Mouse (Mus musculus): Measurements from ENCODE around the gene Sema4d.

Gene Sema4d

DNA sequence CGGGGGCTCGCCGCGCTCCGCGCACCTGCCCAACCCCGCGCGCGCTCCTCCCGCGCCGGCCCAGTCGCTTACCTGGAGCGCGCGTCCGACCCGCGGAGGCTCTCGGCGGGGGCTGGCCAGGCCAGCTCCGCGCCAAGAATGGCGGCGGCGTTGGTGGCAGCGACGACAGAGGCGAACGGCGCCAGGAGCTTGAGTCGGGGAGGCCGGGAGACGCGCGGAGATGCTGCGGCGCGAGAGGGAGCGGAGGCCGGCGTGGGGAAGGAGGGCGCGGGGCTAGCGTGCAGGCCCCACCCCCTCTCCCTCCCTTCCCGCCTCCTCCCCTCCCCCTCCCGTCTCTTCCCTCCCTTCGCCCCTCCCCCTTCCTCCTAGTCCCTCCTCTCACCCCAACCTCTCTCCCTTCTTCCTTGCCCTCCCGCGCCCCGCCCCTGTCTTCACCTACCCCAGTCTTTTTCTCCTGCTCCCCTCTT lies at the start of gene Sema4d:
Sema4d (minus strand) TSS at position 323 of the 467 bp plus-strand sequence.
- in situ Hi-C loops (cut with MboI; ENCODE audit: low sequenced_read_pairs): no loop called here

GRCm38 (mm10) chr13:51843298-51843697 lies 49.8 kb upstream of the Sema4d start:
- in situ Hi-C loops (cut with MboI; ENCODE audit: low sequenced_read_pairs): loop anchor here (5.0 kb wide), 1 partner anchor 384 kb away; no protein-coding TSS in a partner anchor

DNA sequence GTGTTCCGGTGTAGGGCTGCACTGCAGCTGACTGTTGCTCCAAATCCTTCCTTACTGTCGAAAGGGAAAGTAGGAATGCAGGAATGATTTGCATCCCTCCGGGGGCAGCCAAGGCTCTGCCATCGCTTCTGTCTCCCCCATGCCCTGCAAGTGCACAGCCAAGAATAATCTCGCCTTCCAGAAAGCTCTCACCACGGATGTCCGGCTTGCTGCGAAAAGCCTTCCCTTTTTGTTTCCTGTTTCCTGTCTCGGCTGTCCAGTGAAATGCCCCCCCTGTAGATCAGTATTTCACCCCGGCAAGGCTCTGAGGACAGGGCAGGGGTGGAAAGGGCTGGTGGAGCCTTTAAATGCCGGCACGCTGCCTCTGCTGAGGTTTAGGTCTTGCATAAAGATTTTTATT lies 49.2 kb upstream of the Sema4d start:
- in situ Hi-C loops (cut with MboI; ENCODE audit: low sequenced_read_pairs): loop anchor here (5.0 kb wide), 1 partner anchor 385 kb away; no protein-coding TSS in a partner anchor

GRCm38 (mm10) chr13:51842191-51842590 lies 48.6 kb upstream of the Sema4d start:
- in situ Hi-C loops (cut with MboI; ENCODE audit: low sequenced_read_pairs): loop anchor here (5.0 kb wide), 1 partner anchor 385 kb away; no protein-coding TSS in a partner anchor

- in situ Hi-C loops (cut with MboI; ENCODE audit: low sequenced_read_pairs): loop anchor here (5.0 kb wide), 1 partner anchor 386 kb away; no protein-coding TSS in a partner anchor
These were observed 48.1 kb upstream of the Sema4d start for GRCm38 (mm10) chr13:51841541-51842115.

DNA sequence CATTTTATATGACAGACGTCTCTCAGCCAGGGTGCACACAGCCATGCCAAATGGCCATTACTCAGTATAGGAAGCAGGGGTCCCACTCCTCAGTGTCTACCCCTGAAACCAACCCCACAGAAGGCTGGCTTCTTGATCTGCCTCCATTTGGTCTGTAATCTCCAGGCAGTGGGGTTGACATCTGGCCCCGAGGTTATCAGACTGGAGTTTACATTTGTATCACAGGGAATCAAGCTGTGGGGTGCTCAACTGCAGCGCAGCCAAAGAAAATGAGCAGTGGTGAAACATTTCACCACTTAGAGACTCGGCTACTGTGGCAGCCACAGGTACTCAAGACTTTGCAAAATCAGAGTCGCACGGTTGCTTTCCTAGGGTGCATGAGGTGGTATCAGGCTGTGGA lies 47.2 kb upstream of the Sema4d start:
- in situ Hi-C loops (cut with MboI; ENCODE audit: low sequenced_read_pairs): loop anchor here (5.0 kb wide), 1 partner anchor 387 kb away; no protein-coding TSS in a partner anchor

DNA sequence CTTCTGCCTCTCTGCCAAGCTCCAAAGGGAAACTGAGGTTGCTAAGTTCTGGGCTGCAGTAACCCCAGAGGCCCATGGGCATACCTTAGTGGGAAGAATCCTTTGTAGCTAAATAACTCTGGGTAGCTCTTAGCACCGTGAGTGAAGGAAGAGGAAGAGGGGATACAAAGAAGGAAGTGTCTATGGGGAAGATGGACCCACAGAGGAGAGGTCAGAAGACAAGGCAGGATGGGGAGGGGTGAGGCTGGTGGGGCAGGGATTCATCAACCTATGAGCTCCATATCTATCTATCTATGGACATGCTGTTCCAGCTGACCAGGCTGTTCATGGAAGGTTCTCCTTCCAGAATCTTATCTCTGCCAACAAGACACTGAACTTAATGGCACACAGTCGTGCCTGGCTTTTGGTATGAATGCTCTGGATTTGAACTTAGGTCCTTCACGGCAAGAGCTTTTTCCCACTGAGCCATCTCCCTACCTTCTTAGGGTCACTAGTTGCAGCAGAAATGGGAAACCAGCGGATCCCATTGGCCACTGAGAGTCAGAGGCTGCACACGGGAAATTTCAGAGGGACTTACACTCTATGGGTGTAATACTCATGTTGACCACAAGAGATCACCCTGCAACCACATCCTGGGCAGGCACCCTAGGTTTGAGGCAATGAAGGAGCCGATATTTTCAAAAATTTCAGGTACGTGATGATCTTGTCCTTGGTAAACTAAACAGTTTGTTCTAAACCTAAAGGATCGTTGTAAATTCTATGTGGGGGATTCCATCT lies 45.9 kb upstream of the Sema4d start:
- in situ Hi-C loops (cut with MboI; ENCODE audit: low sequenced_read_pairs): loop anchor here (5.0 to 10.0 kb wide), 2 partner anchors 388 to 785 kb away; no protein-coding TSS in a partner anchor

DNA sequence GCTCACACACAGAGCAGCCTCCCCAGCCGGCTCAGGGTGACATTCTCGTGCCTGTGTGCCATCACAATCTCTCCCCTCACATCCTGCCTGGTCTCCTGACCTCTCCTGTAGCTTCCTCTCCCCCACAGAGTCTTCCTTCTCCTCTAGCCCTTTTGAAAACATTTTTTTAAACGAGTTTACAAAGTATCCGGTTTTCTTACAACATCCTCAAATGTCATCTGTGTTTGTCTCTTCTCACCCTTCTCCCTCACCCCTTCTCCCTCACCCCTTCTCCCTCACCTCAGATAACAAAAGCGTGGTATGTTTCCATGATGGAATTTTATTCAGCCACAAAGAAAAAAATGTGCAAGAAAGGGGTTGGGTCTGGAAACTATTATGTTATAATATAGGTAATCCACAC lies 43.9 kb upstream of the Sema4d start:
- in situ Hi-C loops (cut with MboI; ENCODE audit: low sequenced_read_pairs): loop anchor here (10.0 kb wide), 1 partner anchor 787 kb away; no protein-coding TSS in a partner anchor

- in situ Hi-C loops (cut with MboI; ENCODE audit: low sequenced_read_pairs): loop anchor here (10.0 kb wide), 1 partner anchor 790 kb away; no protein-coding TSS in a partner anchor
These were observed 41.7 kb upstream of the Sema4d start for GRCm38 (mm10) chr13:51835208-51835607.

GRCm38 (mm10) chr13:51834520-51834919 lies 41.0 kb upstream of the Sema4d start:
- in situ Hi-C loops (cut with MboI; ENCODE audit: low sequenced_read_pairs): loop anchor here (10.0 kb wide), 1 partner anchor 790 kb away; no protein-coding TSS in a partner anchor

GRCm38 (mm10) chr13:51834024-51834423 lies 40.5 kb upstream of the Sema4d start:
- in situ Hi-C loops (cut with MboI; ENCODE audit: low sequenced_read_pairs): loop anchor here (10.0 kb wide), 1 partner anchor 791 kb away; no protein-coding TSS in a partner anchor

DNA sequence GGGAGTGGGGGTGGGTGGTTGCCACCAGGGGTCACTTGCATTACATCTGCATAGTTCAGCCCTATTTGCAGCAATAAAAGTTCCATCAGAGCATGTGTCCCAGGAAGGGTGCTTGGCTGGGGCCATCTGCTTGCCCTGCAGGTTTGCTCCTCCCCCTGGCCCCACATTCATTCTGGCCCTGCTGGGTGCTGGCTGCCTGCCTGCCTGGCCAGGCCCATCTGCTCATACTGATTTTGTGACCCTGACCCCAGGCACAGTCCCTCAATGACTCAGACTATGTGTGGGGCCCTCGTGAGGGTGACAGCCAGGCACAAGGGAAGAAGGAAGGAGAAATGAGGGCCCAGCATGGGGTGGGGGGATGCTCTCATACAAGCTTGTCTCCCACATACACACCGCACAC lies 40.1 kb upstream of the Sema4d start:
- in situ Hi-C loops (cut with MboI; ENCODE audit: low sequenced_read_pairs): loop anchor here (10.0 kb wide), 1 partner anchor 791 kb away; no protein-coding TSS in a partner anchor

DNA sequence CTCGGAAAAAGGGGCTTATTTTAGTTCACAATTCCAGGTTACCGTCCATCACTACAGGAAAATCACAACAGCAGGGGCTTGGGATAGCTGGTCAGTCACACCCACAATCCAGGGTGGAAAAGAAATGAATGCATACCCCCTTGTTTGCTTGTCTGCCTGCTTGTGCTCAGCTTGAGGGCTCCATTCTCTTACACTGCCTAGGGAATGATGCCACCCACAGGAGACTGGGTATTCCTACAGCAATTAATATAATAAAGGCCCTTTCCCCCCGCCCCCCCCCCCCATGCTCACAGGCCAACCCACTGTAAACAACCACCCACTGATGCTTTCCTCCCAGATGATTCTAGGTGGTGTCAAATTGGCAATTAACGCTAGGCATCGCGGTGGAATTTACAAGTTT lies 38.9 kb upstream of the Sema4d start:
- in situ Hi-C loops (cut with MboI; ENCODE audit: low sequenced_read_pairs): loop anchor here (10.0 kb wide), 1 partner anchor 792 kb away; no protein-coding TSS in a partner anchor

- in situ Hi-C loops (cut with MboI; ENCODE audit: low sequenced_read_pairs): loop anchor here (10.0 kb wide), 1 partner anchor 794 kb away; no protein-coding TSS in a partner anchor
These were observed 37.4 kb upstream of the Sema4d start for GRCm38 (mm10) chr13:51830744-51831450.

DNA sequence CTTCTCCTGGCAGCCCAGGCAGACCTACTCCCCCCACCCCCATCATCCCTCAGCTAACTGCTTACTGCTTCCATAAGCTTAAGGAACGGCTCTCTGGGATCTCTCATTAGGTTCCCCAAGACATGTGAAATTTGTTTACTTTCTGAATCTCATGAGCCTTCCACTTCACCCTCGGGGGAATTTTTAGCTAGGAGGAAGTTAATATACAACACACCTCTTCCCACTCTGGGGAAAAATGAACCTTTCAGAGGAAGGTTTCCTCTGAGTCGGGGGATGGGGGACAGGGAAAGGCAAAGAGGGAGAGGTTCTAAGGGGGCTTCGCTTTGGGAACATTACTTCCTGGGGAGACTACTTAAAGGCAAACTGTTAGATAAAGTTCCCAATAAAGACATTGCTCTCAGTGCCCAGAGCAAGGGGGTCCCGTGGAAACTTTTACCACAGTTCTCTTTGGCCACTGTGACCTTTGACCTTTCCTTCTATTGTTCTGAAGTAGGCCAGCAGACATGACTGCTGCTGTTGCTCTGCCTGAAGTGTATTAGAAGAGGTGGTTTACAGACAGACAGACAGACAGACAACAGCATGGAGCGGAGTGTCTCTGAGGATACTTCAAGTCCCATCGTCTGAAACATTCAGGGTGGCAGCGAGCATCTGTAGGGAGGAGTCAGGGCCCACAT lies 30.4 kb upstream of the Sema4d start:
- in situ Hi-C loops (cut with MboI; ENCODE audit: low sequenced_read_pairs): no loop called here

GRCm38 (mm10) chr13:51821988-51822387 lies 28.4 kb upstream of the Sema4d start:
- in situ Hi-C loops (cut with MboI; ENCODE audit: low sequenced_read_pairs): no loop called here

DNA sequence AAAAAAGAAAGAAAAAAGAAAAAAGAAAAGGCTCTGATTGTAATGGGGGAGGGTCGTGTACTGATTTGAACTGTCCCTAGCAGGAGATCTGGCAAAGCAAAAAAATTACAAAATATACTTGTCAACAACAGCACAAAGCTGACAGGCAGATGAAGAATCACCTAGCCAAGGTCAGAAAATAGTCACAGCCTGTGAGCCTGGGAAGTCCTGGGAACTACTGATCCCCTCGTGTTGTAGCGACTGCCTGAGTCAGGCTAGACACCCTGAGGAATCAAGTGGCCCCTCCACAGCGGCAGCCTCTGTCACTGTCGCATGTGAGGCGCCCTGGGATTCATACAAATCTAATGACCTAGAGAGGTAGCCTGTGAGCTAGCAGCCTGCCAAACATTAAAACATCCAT lies 25.8 kb upstream of the Sema4d start:
- in situ Hi-C loops (cut with MboI; ENCODE audit: low sequenced_read_pairs): no loop called here

DNA sequence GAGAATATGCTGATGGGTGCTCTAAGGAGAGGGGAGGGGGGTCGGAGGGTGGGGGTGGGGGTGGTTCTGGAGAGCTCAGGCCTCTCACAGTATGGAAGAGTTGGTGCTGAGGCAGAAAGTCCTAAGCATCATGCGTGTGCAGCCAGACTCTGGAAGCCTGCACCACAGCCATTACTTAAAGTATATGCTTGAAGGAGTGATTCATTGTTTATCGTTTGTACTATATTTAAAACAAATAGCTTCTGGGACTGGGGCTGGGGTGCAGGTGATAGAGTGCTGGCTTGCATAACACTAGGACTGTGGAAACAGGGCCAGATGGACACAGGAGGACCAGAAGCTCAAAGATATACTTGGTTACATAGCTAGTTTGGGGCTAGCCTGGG lies 25.4 kb upstream of the Sema4d start:
- in situ Hi-C loops (cut with MboI; ENCODE audit: low sequenced_read_pairs): no loop called here

- in situ Hi-C loops (cut with MboI; ENCODE audit: low sequenced_read_pairs): no loop called here
These were observed 24.8 kb upstream of the Sema4d start for GRCm38 (mm10) chr13:51818170-51818943.
